Mouse (Mus musculus) MEL (cell line): ENCODE data around the gene Spred3.

ENCODE experiments used
- CHD2 ChIP-seq: IDR thresholded peaks from 2 replicates; pipeline ENCODE4 v1.6.1; 2011; ENCODE audit warnings: low read length, improper control_type of control experiment
- CTCF ChIP-seq, 3 experiments: IDR thresholded peaks in 2 of 3; conservative IDR thresholded peaks in 1 of 3; 2 replicates each; pipeline ENCODE4 v1.5.1; 2011 to 2012; ENCODE audit warnings: low read length in 3 of 3, low read depth in 2 of 3, mild to moderate bottlenecking in 2 of 3, improper control_type of control experiment in 1 of 3, inconsistent platforms in 1 of 3, mixed read lengths in 1 of 3, moderate library complexity in 1 of 3; ENCODE audit not compliant: control insufficient read depth in 1 of 3, insufficient read depth in 1 of 3, poor library complexity in 1 of 3, severe bottlenecking in 1 of 3
- MAX ChIP-seq: IDR thresholded peaks from 2 replicates; pipeline ENCODE4 v1.6.1; 2011; ENCODE audit warnings: low read length, improper control_type of control experiment
- MYB ChIP-seq: IDR thresholded peaks from 2 replicates; pipeline ENCODE4 v1.6.1; 2011; ENCODE audit warnings: mild to moderate bottlenecking, low read depth, low read length, improper control_type of control experiment
- POLR2A ChIP-seq, 2 experiments: IDR thresholded peaks; 2 replicates each; pipeline ENCODE4 v1.6.1; 2011 to 2012; ENCODE audit warnings: low read length in 2 of 2, mild to moderate bottlenecking in 2 of 2, control low read depth in 1 of 2, improper control_type of control experiment in 1 of 2, low read depth in 1 of 2, moderate library complexity in 1 of 2; ENCODE audit not compliant: control insufficient read depth in 1 of 2, insufficient read depth in 1 of 2, poor library complexity in 1 of 2
- POLR2AphosphoS5 ChIP-seq: IDR thresholded peaks from 2 replicates; pipeline ENCODE4 v1.6.1; 2012; ENCODE audit warnings: low read depth, borderline replicate concordance, mild to moderate bottlenecking, inconsistent platforms, low read length, moderate library complexity, mixed read lengths
- RCOR1 ChIP-seq: IDR thresholded peaks from 2 replicates; pipeline ENCODE4 v1.6.1; 2012; ENCODE audit warnings: low read depth, mild to moderate bottlenecking, inconsistent platforms, low read length, improper control_type of control experiment
- SIN3A ChIP-seq: IDR thresholded peaks from 2 replicates; pipeline ENCODE4 v1.6.1; 2012; ENCODE audit warnings: low read length, improper control_type of control experiment, inconsistent platforms
- ZC3H11A ChIP-seq: IDR thresholded peaks from 2 replicates; pipeline ENCODE4 v1.6.1; 2012; ENCODE audit warnings: low read depth, mild to moderate bottlenecking, inconsistent platforms, low read length, improper control_type of control experiment
- ZNF384 ChIP-seq: IDR thresholded peaks from 2 replicates; pipeline ENCODE4 v1.6.1; 2012; ENCODE audit warnings: low read depth, mild to moderate bottlenecking, inconsistent platforms, low read length, improper control_type of control experiment

GRCm38 (mm10) chr7:29168791-29169230 is 1.4 kb downstream of the Spred3 start:
- TF ChIP-seq CHD2 (no peak), MAX (no peak), POLR2A (IDR thresholded peaks at IDR 0.05; ENCODE audit: control insufficient read depth in 1 of 2, insufficient read depth in 1 of 2, low read depth in 1 of 2, low read length in 2 of 2, poor library complexity in 1 of 2) (no peak), RCOR1 (no peak), ZNF384 (no peak), SIN3A (no peak), MYB (no peak), CTCF (IDR thresholded peaks at IDR 0.05 in 2 of 3, conservative IDR thresholded peaks at IDR 0.05 in 1 of 3; ENCODE audit: control insufficient read depth in 1 of 3, insufficient read depth in 1 of 3, low read depth in 2 of 3, low read length in 3 of 3, poor library complexity in 1 of 3, severe bottlenecking in 1 of 3) (no peak), POLR2AphosphoS5 (no peak), ZC3H11A (no peak)
